Mouse (Mus musculus) heart, embryonic 10.5 days (tissue): ENCODE measurements around the gene Mob4. TPM values are rescaled to one million over a fixed set of nuclear protein-coding genes. Genes with fewer than 3 reads are reported as not detected.
A peak's percentile ranks its signal among the peaks of the same experiment; 100 is the strongest.

ENCODE experiments used
- DNase-seq: peaks from one replicate; pipeline ENCODE4 v3.0.0-alpha.2; 2017; ENCODE audit warnings: low spot score
- H3K27ac ChIP-seq: fragments of 300-500 bp; sonication (generic); 2 replicates; pipeline ENCODE4 v1.5.1; 2016; ENCODE audit warnings: mild to moderate bottlenecking
- H3K27me3 ChIP-seq: fragments of 300-500 bp; sonication (generic); 2 replicates; pipeline ENCODE4 v1.6.1; 2016; ENCODE audit warnings: mild to moderate bottlenecking; ENCODE audit not compliant: poor library complexity, insufficient read depth, severe bottlenecking
- H3K36me3 ChIP-seq: fragments of 300-500 bp; sonication (generic); 2 replicates; pipeline ENCODE4 v1.6.1; 2016; ENCODE audit warnings: mild to moderate bottlenecking, moderate library complexity
- H3K4me1 ChIP-seq: fragments of 300-500 bp; sonication (generic); 2 replicates; pipeline ENCODE4 v1.6.1; 2016; ENCODE audit warnings: mild to moderate bottlenecking
- H3K4me3 ChIP-seq: fragments of 300-500 bp; sonication (generic); 2 replicates; pipeline ENCODE4 v1.5.1; 2016; ENCODE audit warnings: mild to moderate bottlenecking, moderate library complexity
- H3K9me3 ChIP-seq: fragments of 300-500 bp; sonication (generic); 2 replicates; pipeline ENCODE4 v1.6.1; 2016; ENCODE audit warnings: mild to moderate bottlenecking, moderate library complexity
- WGBS: fragments of 180-500 bp; shearing (Covaris S2); methylation state at CpG from one replicate; pipeline ENCODE4 v1.1.7; 2016; 5-methylcytosine and 5-hydroxymethylcytosine counted together
- polyA plus RNA-seq: library from polyadenylated mRNA; unstranded; fragments of >200 nt; fragmentation: Nextera tagmentation; extraction: Ambion mirVana; gene quantifications from 2 replicates; pipeline ENCODE4 v1.2.1, GENCODE M21; 2016

Mob4 gene
- polyA plus RNA-seq, 1 experiment from 2014 or later = 101 TPM

- 51% methylated on average over 22 of the region's 22 CpGs for WGBS
- Histone ChIP-seq H3K4me3 (peak overlapping the region; percentile 46), H3K27me3 (no peaks in the 10 kb centered on the region), H3K9me3 (no peaks in the 10 kb centered on the region; the same call in 1 of the 2 replicates), H3K36me3 (peaks cover 16% of the 10 kb centered on the region), H3K27ac (peak overlapping the region; percentile 74; the same call in 1 of the 2 replicates), H3K4me1 (0 out of 2 replicates have a peak, but pooled peaks cover 5% of the 10 kb centered on the region)
- no peak for DNase-seq
Measured at GRCm38 (mm10) chr1:55171361-55172325, 40.6 kb downstream of the Mob4 start.

GRCm38 (mm10) chr1:55173720-55174557 lies 42.9 kb downstream of the Mob4 start:
- DNase-seq = no peak
- Histone ChIP-seq H3K4me3 (no peak overlapping the region), H3K9me3 (no peaks in the 10 kb centered on the region; the same call in 1 of the 2 replicates), H3K36me3 (peaks cover 5% of the 10 kb centered on the region), H3K4me1 (0 out of 2 replicates have a peak, but pooled peaks cover 5% of the 10 kb centered on the region), H3K27me3 (no peaks in the 10 kb centered on the region), H3K27ac (no peak overlapping the region)
- 85% methylated on average over 10 of the region's 10 CpGs for WGBS

- Histone ChIP-seq H3K27ac (no peak overlapping the region), H3K4me1 (0 out of 2 replicates have a peak, but pooled peaks cover 5% of the 10 kb centered on the region), H3K27me3 (no peaks in the 10 kb centered on the region), H3K4me3 (no peak overlapping the region), H3K36me3 (peaks cover 2% of the 10 kb centered on the region; the same call in 1 of the 2 replicates), H3K9me3 (no peaks in the 10 kb centered on the region; the same call in 1 of the 2 replicates)
- 44% methylated on average over 3 of the region's 3 CpGs for WGBS
- DNase-seq = no peak
Measured at GRCm38 (mm10) chr1:55174558-55175034, 43.6 kb downstream of the Mob4 start.

GRCm38 (mm10) chr1:55179917-55180566 lies 49.0 kb downstream of the Mob4 start:
- WGBS = 80% methylated on average over 5 of the region's 5 CpGs
- H3K36me3 ChIP-seq = peaks cover 11% of the 10 kb centered on the region; the same call in 1 of the 2 replicates
- DNase-seq = no peak

GRCm38 (mm10) chr1:55182392-55182791 lies 51.4 kb downstream of the Mob4 start:
- DNase-seq = no peak
- H3K9me3 ChIP-seq = no peaks in the 10 kb centered on the region; the same call in 1 of the 2 replicates
- no peaks in the 10 kb centered on the region for H3K27me3 ChIP-seq
- no peak overlapping the region for H3K4me3 ChIP-seq
- peaks cover 11% of the 10 kb centered on the region; the same call in 1 of the 2 replicates for H3K36me3 ChIP-seq
- H3K4me1 ChIP-seq = no peaks in the 10 kb centered on the region
- H3K27ac ChIP-seq = no peak overlapping the region
- whole genome bisulfite sequencing = 87% methylated on average over 5 of the region's 5 CpGs

More at GRCm38 (mm10) chr1:55179917-55180566, 49.0 kb downstream of the Mob4 start:
- Histone ChIP-seq H3K27me3 (no peaks in the 10 kb centered on the region), H3K4me3 (no peak overlapping the region), H3K9me3 (no peaks in the 10 kb centered on the region; the same call in 1 of the 2 replicates), H3K27ac (no peak overlapping the region), H3K4me1 (no peaks in the 10 kb centered on the region)

GRCm38 (mm10) chr1:55185718-55186117 lies 54.7 kb downstream of the Mob4 start:
- Histone ChIP-seq H3K36me3 (peaks cover 5% of the 10 kb centered on the region; the same call in 1 of the 2 replicates), H3K27me3 (no peaks in the 10 kb centered on the region), H3K27ac (no peak overlapping the region), H3K4me3 (no peak overlapping the region), H3K4me1 (no peaks in the 10 kb centered on the region), H3K9me3 (no peaks in the 10 kb centered on the region)
- WGBS = 82% methylated on average over 6 of the region's 6 CpGs
- DNase-seq = no peak

GRCm38 (mm10) chr1:55186592-55187210 lies 55.7 kb downstream of the Mob4 start:
- no peak for DNase-seq
- Histone ChIP-seq H3K27ac (no peak overlapping the region), H3K4me1 (no peaks in the 10 kb centered on the region), H3K36me3 (no peaks in the 10 kb centered on the region), H3K9me3 (no peaks in the 10 kb centered on the region), H3K4me3 (no peak overlapping the region), H3K27me3 (no peaks in the 10 kb centered on the region)
- 27% methylated on average over 11 of the region's 11 CpGs for WGBS

GRCm38 (mm10) chr1:55192015-55192414 lies 61.0 kb downstream of the Mob4 start:
- Histone ChIP-seq H3K36me3 (no peaks in the 10 kb centered on the region), H3K4me1 (peaks cover 30% of the 10 kb centered on the region), H3K9me3 (no peaks in the 10 kb centered on the region), H3K27ac (peak overlapping the region; percentile 72), H3K4me3 (peak overlapping the region; percentile 45; the same call in 1 of the 2 replicates), H3K27me3 (no peaks in the 10 kb centered on the region)
- 27% methylated on average over 8 of the region's 8 CpGs for WGBS
- DNase-seq = no peak

GRCm38 (mm10) chr1:55192824-55193223 lies 61.8 kb downstream of the Mob4 start:
- H3K4me1 ChIP-seq = peaks cover 30% of the 10 kb centered on the region
- DNase-seq = no peak
- 40% methylated on average over 3 of the region's 3 CpGs for WGBS

GRCm38 (mm10) chr1:55193316-55193715 lies 62.3 kb downstream of the Mob4 start:
- H3K9me3 ChIP-seq = no peaks in the 10 kb centered on the region
- no peak overlapping the region for H3K4me3 ChIP-seq
- 45% methylated on average over 2 of the region's 2 CpGs for WGBS
- no peak for DNase-seq
- peak overlapping the region; percentile 64 for H3K27ac ChIP-seq
- H3K36me3 ChIP-seq = no peaks in the 10 kb centered on the region
- no peaks in the 10 kb centered on the region for H3K27me3 ChIP-seq
- peaks cover 30% of the 10 kb centered on the region for H3K4me1 ChIP-seq

More at GRCm38 (mm10) chr1:55192824-55193223, 61.8 kb downstream of the Mob4 start:
- Histone ChIP-seq H3K4me3 (no peak overlapping the region), H3K9me3 (no peaks in the 10 kb centered on the region), H3K27ac (peak overlapping the region; percentile 64), H3K36me3 (no peaks in the 10 kb centered on the region), H3K27me3 (no peaks in the 10 kb centered on the region)

GRCm38 (mm10) chr1:55194064-55194915 lies 63.3 kb downstream of the Mob4 start:
- Histone ChIP-seq H3K27ac (peak overlapping the region; percentile 64), H3K9me3 (no peaks in the 10 kb centered on the region), H3K4me1 (peaks cover 35% of the 10 kb centered on the region), H3K4me3 (no peak overlapping the region), H3K36me3 (no peaks in the 10 kb centered on the region), H3K27me3 (no peaks in the 10 kb centered on the region)
- WGBS = 53% methylated on average over 19 of the region's 19 CpGs
- no peak for DNase-seq
